Mouse (Mus musculus) kidney, embryonic 16.5 days (tissue): Measurements from ENCODE around the gene Atp5g1. TPM values are rescaled to one million over a fixed set of nuclear protein-coding genes. Genes with fewer than 3 reads are reported as not detected.

Source experiments
- ATAC-seq: fragments of 200-750 bp; cut with Nextera tagmentation; 2 replicates; pipeline ENCODE4 v1.8.0; 2017; ENCODE audit warnings: moderate TSS enrichment; ENCODE audit not compliant: low FRiP score, low TSS enrichment
- H3K27ac ChIP-seq: fragments of 300-500 bp; sonication (generic); 2 replicates; pipeline ENCODE4 v1.5.1; 2014; ENCODE audit warnings: low read length
- H3K27me3 ChIP-seq: fragments of 300-500 bp; sonication (generic); 2 replicates; pipeline ENCODE4 v1.6.1; 2014; ENCODE audit warnings: low read length, control low read depth, mixed read lengths; ENCODE audit not compliant: insufficient read depth
- H3K36me3 ChIP-seq: fragments of 300-500 bp; sonication (generic); 2 replicates; pipeline ENCODE4 v1.6.1; 2014; ENCODE audit warnings: low read length, control low read depth, mixed read lengths; ENCODE audit not compliant: insufficient read depth
- H3K4me1 ChIP-seq: fragments of 300-500 bp; sonication (generic); 2 replicates; pipeline ENCODE4 v1.6.1; 2014; ENCODE audit warnings: low read length, control low read depth, mixed read lengths; ENCODE audit not compliant: insufficient read depth
- H3K4me2 ChIP-seq: fragments of 300-500 bp; sonication (generic); replicated peaks from 2 replicates; pipeline ENCODE4 v1.6.1; 2014; ENCODE audit warnings: low read depth, low read length
- H3K4me3 ChIP-seq: fragments of 300-500 bp; sonication (generic); 2 replicates; pipeline ENCODE4 v1.5.1; 2014; ENCODE audit warnings: mild to moderate bottlenecking, low read length
- H3K9ac ChIP-seq: fragments of 300-500 bp; sonication (generic); replicated peaks from 2 replicates; pipeline ENCODE4 v1.6.1; 2014; ENCODE audit warnings: low read length
- H3K9me3 ChIP-seq: fragments of 300-500 bp; sonication (generic); 2 replicates; pipeline ENCODE4 v1.6.1; 2016; ENCODE audit warnings: low read length, control low read depth
- WGBS: fragments of 180-500 bp; shearing (Covaris S2); extraction: QIAGEN DNeasy Blood & Tissue Kit; methylation state at CpG from one replicate; pipeline ENCODE4 v1.1.7; 2014; 5-methylcytosine and 5-hydroxymethylcytosine counted together
- polyA plus RNA-seq: library from polyadenylated mRNA; unstranded; fragments of >200 nt; fragmentation: Nextera tagmentation; extraction: Ambion mirVana; gene quantifications from 2 replicates; pipeline ENCODE4 v1.2.1, GENCODE M21; 2015

The Atp5g1 gene
- polyA plus RNA-seq, 1 experiment from 2014 or later, result 801 TPM

DNA sequence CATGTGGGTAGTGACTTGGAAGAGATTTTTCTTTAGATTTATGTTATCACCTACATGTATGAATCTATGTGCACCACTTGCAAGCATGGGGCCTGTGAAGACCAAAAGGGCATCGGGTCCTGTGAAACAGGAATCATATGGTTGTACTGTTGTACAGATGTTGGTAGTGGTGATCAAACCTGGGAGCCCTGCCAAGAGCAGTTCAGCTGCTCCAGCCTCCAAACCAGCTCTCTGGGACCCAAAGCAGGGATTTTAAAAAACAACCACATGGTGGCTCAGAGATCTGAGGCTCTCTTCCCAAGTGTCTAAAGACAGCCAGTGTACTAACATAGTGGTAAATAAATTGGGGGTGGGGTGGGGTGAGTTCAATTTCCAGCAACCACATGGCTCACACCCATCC, 32.9 kb upstream of the Atp5g1 start:
- H3K4me1 ChIP-seq, result no peaks in the 10 kb centered on the region
- H3K27ac ChIP-seq, result no peak overlapping the region
- no peak overlapping the region for H3K4me3 ChIP-seq
- H3K9ac ChIP-seq, result no peak overlapping the region
- no peak overlapping the region for H3K4me2 ChIP-seq
- H3K9me3 ChIP-seq, result no peaks in the 10 kb centered on the region
- no peak for ATAC-seq
- no peaks in the 10 kb centered on the region for H3K36me3 ChIP-seq
- H3K27me3 ChIP-seq, result no peaks in the 10 kb centered on the region
- 80% methylated on average over 1 of the region's 1 CpGs for WGBS

DNA sequence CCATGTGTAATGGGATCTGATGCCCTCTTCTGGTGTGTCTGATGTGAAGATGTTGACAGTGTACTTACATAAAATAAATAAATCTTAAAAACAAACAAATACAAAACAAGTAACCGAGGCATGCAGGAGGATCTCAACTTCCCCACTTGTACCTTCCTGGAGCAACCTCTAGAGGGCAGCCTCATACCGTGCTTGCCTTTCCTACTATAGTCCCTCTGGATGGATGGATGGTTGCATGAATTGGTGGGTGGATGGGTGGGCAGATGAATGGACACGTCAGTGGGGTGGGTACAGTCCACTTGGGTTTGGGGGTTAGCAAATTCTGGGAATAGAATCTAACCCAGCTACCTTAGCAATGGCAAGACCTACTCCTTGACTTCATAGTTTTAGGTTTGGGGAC, 17.9 kb upstream of the Atp5g1 start:
- Histone ChIP-seq H3K27me3 (no peaks in the 10 kb centered on the region), H3K9me3 (0 out of 2 replicates have a peak, but pooled peaks cover under 1% of the 10 kb centered on the region), H3K4me1 (no peaks in the 10 kb centered on the region), H3K4me3 (no peak overlapping the region), H3K9ac (no peak overlapping the region), H3K4me2 (no peak overlapping the region), H3K36me3 (no peaks in the 10 kb centered on the region), H3K27ac (no peak overlapping the region)
- WGBS, result 11% methylated on average over 3 of the region's 3 CpGs
- peak; percentile 39; the same call in 1 of the 2 replicates for ATAC-seq

DNA sequence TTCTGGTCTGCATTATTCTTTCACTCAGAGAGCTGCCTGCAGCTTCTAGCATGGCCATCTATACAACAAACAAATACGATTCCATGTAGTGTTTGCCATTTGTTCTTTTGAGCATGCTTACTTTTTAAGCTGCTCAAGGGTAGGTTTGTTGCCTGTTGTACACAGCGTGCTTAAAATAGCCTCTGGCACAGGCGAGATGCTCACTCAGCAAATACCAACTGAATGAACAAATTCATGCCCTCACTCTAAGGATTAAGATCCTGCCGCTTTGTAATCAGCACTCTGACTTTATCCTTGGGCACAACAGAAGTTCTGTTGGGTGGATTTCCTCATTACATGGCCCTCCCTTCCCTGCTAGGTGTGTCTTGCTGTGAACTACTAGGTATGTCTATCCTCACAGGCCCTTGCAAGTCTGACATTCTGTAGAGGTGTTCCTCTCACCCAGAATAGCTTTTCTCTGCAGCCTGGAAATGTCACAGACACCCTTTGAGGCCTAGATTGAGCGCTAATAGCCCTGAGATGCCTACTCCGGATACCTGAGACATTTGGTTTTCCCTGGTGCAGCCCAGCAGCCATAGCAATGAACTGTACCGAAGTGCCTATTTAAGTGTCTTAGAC, 17.3 kb upstream of the Atp5g1 start:
- Histone ChIP-seq H3K4me1 (no peaks in the 10 kb centered on the region), H3K9ac (no peak overlapping the region), H3K9me3 (peaks cover 6% of the 10 kb centered on the region; the same call in 1 of the 2 replicates), H3K27ac (no peak overlapping the region), H3K4me3 (no peak overlapping the region), H3K36me3 (no peaks in the 10 kb centered on the region), H3K27me3 (no peaks in the 10 kb centered on the region), H3K4me2 (no peak overlapping the region)
- no peak for ATAC-seq
- 43% methylated on average over 7 of the region's 7 CpGs for WGBS

DNA sequence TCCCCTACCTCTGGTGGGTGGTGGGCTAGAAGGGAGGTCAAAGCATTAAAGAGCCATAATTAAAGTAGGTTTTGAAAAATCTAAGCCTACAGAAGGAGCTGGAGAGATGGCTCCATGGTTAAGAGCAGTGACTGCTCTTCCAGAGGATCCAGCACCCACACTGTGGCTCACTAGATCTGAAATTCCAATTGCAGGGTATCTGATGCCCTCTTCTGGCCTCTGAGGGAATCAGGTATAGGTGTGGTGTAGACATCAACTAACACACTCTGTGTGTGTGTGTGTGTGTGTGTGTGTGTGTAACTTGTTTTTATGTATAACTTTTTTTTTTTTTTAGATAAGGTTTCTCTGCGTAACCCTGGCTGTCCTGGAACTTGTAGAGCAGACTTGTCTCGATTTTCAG, 15.6 kb upstream of the Atp5g1 start:
- ATAC-seq, result no peak
- no peak overlapping the region for H3K9ac ChIP-seq
- H3K4me3 ChIP-seq, result no peak overlapping the region
- H3K9me3 ChIP-seq, result peaks cover 6% of the 10 kb centered on the region; the same call in 1 of the 2 replicates
- H3K36me3 ChIP-seq, result no peaks in the 10 kb centered on the region
- WGBS, result 70% methylated on average over 2 of the region's 2 CpGs
- no peaks in the 10 kb centered on the region for H3K4me1 ChIP-seq
- H3K27me3 ChIP-seq, result no peaks in the 10 kb centered on the region
- no peak overlapping the region for H3K4me2 ChIP-seq
- H3K27ac ChIP-seq, result no peak overlapping the region

DNA sequence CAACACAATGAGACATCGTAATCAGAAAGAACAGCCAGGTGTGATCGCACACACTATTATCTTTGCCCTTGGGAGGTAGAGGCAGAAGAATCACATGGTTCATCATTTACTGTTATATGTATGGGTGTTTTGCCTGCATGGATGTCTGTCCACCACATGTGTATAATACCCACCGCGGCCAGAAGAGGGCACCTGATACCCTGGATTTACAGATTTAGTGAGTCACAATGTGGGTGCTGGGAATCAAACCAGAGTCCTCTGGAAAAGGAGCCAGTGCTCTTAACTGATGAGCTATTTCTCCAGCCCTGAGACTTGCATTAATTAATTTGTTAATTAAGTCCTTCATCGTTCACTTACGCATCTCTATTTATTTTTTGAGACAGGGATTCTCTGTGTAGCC, 12.5 kb upstream of the Atp5g1 start:
- H3K27ac ChIP-seq, result no peak overlapping the region
- H3K27me3 ChIP-seq, result no peaks in the 10 kb centered on the region
- no peak for ATAC-seq
- H3K9me3 ChIP-seq, result peaks cover 6% of the 10 kb centered on the region; the same call in 1 of the 2 replicates
- no peak overlapping the region for H3K4me2 ChIP-seq
- H3K4me1 ChIP-seq, result no peaks in the 10 kb centered on the region
- no peak overlapping the region for H3K4me3 ChIP-seq
- H3K36me3 ChIP-seq, result no peaks in the 10 kb centered on the region
- whole genome bisulfite sequencing, result 90% methylated on average over 6 of the region's 6 CpGs
- no peak overlapping the region for H3K9ac ChIP-seq

DNA sequence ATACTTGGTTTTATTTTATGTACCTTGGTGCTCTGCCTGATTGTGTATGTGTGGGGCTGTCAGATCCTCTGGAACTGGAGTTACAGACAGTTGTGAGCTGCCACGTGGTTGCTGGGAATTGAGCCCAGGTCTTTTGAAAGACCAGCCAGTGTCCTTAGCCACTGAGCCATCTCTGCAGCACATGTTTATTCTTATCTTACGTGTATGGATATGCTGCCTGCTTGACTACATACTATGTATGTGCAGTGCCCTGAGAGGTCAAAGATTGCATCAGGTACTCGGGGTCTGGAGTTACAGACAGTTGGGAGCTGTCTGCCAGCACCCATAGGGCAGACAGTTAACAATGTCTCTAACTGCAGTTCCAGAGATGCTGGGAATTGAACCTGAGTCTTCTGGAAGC, 7.2 kb upstream of the Atp5g1 start:
- Histone ChIP-seq H3K27ac (no peak overlapping the region), H3K36me3 (no peaks in the 10 kb centered on the region), H3K4me1 (no peaks in the 10 kb centered on the region), H3K9ac (no peak overlapping the region), H3K4me2 (no peak overlapping the region), H3K4me3 (no peak overlapping the region), H3K9me3 (no peaks in the 10 kb centered on the region), H3K27me3 (no peaks in the 10 kb centered on the region)
- WGBS, result 69% methylated on average over 3 of the region's 3 CpGs
- ATAC-seq, result no peak

DNA sequence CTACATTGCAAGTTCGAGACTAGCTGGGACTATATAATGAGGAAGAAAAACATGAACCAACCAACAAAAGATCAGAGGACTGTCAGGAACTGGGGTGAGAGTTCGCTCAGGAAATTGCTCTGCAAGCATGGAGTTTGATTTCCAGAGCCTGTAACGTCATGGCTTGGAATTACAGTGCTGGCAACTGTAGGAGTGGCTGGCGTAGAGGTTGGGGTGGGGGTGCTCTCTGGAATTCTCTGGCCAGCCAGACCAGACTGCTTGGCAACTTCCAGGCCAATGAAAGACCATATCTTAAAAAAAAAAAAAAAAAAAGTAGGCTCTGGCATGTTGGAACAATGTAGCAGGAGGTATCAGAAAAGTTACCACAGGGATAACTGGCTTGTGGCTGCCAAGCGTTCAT, 5.3 kb upstream of the Atp5g1 start:
- H3K27me3 ChIP-seq, result no peaks in the 10 kb centered on the region
- no peaks in the 10 kb centered on the region; the same call in 1 of the 2 replicates for H3K4me1 ChIP-seq
- no peak overlapping the region for H3K27ac ChIP-seq
- no peak overlapping the region for H3K4me3 ChIP-seq
- 78% methylated on average over 5 of the region's 5 CpGs for WGBS
- no peaks in the 10 kb centered on the region for H3K9me3 ChIP-seq
- ATAC-seq, result no peak
- H3K9ac ChIP-seq, result no peak overlapping the region
- no peak overlapping the region for H3K4me2 ChIP-seq
- H3K36me3 ChIP-seq, result no peaks in the 10 kb centered on the region

DNA sequence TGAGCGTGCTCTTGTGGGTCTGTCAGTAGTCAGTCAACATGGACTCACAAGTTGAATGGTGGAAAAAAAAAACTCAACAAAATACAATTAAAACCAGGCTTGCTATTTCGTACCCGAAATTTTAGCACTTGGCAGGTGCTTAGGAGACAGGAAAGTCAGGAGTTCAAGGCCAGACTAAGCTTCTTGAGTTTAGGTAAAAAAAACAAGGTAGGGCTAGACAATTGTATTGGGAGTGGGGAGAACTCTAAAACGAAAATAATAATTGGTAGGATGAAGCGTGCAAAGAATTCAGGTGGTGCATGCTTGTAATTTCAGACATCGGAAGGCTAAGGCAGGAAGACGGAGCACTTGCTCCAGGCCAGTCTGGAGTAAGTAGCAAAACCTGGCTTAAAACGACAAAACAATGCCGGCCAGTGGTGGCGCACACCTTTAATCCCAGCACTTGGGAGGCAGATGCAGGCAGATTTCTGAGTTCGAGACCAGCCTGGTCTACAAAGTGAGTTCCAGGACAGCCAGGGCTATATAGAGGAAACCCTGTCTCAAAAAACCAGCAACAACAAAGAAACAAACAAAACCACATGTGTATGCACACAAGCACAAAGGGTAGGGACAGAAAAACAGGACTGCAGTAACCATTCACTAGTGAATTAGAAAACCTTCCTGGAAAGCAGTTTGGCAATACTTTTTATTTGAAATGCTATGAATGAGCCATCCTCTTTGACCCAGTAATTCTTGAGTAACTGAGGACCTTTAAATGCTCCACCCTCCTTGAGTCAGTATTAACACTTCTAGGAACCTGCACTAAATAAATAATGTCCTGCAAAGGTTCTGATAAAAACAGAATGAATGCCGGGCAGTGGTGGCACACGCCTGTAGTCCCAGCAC, 993 bp upstream of the Atp5g1 start:
- ATAC-seq, result no peak
- Histone ChIP-seq H3K36me3 (peaks cover 6% of the 10 kb centered on the region), H3K9me3 (no peaks in the 10 kb centered on the region), H3K9ac (peak overlapping the region; percentile 57), H3K4me2 (peak overlapping the region; percentile 62), H3K27me3 (no peaks in the 10 kb centered on the region), H3K4me3 (peak overlapping the region; percentile 46), H3K27ac (peak overlapping the region; percentile 79), H3K4me1 (peaks cover 11% of the 10 kb centered on the region)
- WGBS, result 66% methylated on average over 13 of the region's 13 CpGs

DNA sequence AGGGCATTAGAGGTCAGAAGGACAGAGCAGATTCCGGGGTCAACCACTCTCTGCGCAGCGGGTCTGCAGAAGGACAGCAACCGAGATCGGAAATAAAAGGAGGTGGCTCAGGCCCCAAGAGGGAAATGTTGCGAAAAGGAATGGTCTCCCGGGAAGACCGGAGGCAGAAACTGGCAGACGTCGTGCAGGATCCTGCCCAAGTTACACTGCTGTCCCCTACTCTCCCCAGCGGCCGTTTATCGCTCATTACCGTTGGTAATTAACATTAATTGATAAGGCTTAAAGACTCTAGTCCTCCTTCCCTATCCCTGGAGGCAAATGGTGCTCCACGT, 327 bp downstream of the Atp5g1 start:
- H3K9ac ChIP-seq, result peak overlapping the region; percentile 94
- H3K27ac ChIP-seq, result peak overlapping the region; percentile 92
- no peaks in the 10 kb centered on the region for H3K27me3 ChIP-seq
- H3K4me1 ChIP-seq, result peaks cover 11% of the 10 kb centered on the region
- no peaks in the 10 kb centered on the region for H3K9me3 ChIP-seq
- WGBS, result 0% methylated on average over 15 of the region's 15 CpGs
- no peak for ATAC-seq
- peaks cover 19% of the 10 kb centered on the region for H3K36me3 ChIP-seq
- H3K4me3 ChIP-seq, result peak overlapping the region; percentile 92
- H3K4me2 ChIP-seq, result peak overlapping the region; percentile 91
